Mouse (Mus musculus) myocyte (in vitro differentiated cells): ENCODE data around the gene Ggn.

ENCODE experiments used
- E2F4 ChIP-seq: IDR thresholded peaks from one replicate; pipeline ENCODE4 v1.6.1; 2011; ENCODE audit warnings: mild to moderate bottlenecking, control low read depth, moderate library complexity; ENCODE audit not compliant: insufficient read depth
- MYOG ChIP-seq, 3 experiments: IDR thresholded peaks; one replicate each; pipeline ENCODE4 v1.6.1; 2011; ENCODE audit warnings: control low read depth in 2 of 3, low read depth in 2 of 3, mild to moderate bottlenecking in 2 of 3; ENCODE audit not compliant: insufficient read length in 2 of 3, control insufficient read depth in 1 of 3, insufficient read depth in 1 of 3
- POLR2A ChIP-seq: IDR thresholded peaks from one replicate; pipeline ENCODE4 v1.6.1; 2011; ENCODE audit warnings: low read depth, mild to moderate bottlenecking, control low read depth, moderate library complexity; ENCODE audit not compliant: insufficient read length
- SRF ChIP-seq: IDR thresholded peaks from one replicate; pipeline ENCODE4 v1.6.1; 2011; ENCODE audit warnings: low read depth; ENCODE audit not compliant: control insufficient read depth, insufficient read length
- USF1 ChIP-seq: IDR thresholded peaks from one replicate; pipeline ENCODE4 v1.6.1; 2011; ENCODE audit warnings: low read depth, mild to moderate bottlenecking, control low read depth, moderate library complexity

DNA sequence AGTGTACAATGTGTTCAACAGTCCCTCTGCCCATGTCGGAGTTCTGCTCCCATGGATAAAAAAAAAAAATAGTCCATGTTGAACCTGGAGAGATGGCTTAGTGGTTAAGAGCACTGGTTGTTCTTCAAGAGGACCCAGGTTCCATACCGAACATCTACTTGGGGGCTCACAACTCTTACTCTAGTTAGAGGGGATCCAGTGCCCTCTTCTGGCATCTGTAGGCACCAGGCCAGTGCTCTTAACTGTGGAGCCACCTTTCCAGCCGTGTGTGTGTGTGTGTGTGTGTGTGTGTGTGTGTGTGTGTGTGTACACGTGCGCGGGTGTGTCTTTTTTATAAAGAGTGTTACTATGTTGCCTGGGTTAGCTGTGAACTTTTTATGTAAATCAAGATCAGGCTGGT lies 32.6 kb downstream of the Ggn start:
- TF ChIP-seq MYOG (IDR thresholded peaks at IDR 0.05; ENCODE audit: control insufficient read depth in 1 of 3, insufficient read depth in 1 of 3, insufficient read length in 2 of 3, low read depth in 2 of 3), result no peak
- TF ChIP-seq E2F4, result no peak
- TF ChIP-seq USF1, result no peak
- no peak for TF ChIP-seq POLR2A
- TF ChIP-seq SRF, result no peak
